Comparison of ENCODE assay signal across 22 mouse cellular contexts in the genomic region with DNA sequence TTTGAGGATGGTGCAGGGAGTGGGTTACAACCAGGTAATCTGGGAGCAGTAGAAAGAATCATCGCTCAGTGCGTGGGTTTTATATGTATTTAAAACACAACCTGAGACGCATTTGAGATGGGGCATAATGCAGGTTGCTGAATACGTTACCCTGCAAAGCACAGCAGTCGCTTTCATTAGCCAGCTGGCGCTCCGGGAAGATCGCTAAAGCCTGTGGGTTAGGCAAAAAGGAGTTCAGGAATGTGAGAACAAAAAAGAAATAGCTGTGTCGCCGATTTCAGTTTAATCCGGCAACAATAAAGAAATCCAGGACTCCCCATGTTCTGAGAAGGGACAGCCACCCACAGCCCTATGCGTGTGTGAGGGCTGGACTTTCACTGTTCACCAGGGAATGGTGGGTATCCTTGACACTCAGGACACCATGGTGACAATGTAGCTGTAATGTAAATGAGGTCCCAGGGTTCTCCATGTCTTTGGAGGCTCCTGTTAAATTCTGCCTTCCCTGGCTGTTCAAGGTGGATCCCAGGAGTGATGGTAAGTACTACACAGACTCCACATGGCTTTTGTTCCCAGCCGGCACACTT. TPM values are rescaled to one million over a fixed set of nuclear protein-coding genes. Genes with fewer than 3 reads are reported as not detected.
A peak's percentile ranks its signal among the peaks of the same experiment; 100 is the strongest.
DNase-seq lines count a peak whose midpoint lies in the region; ATAC-seq lines count a peak whose summit lies in the region.
"Had no signal": no experiment of that assay in that cellular context is flagged by ENCODE, and none has a peak within 500 bp of the region (broad histone marks: within the 10 kb centered on the region; RNA-seq: fewer than 3 reads in every experiment).

No protein-coding gene starts in this region.

- 0 out of 2 replicates have a peak, but pooled peaks cover 4% of the 10 kb centered on the region for H3K27me3 ChIP-seq in embryonic facial prominence, embryonic 14.5 days (replicated peaks; ENCODE audit: control insufficient read depth, insufficient read depth, low read length)
- peaks cover 15% of the 10 kb centered on the region for H3K27me3 ChIP-seq in embryonic facial prominence, embryonic 10.5 days (replicated peaks; ENCODE audit: low read depth, poor library complexity, severe bottlenecking)
- H3K27me3 ChIP-seq in hindbrain, embryonic 14.5 days (ENCODE audit: control insufficient read depth, insufficient read depth, low read length): no peaks in the 10 kb centered on the region
- H3K27me3 ChIP-seq in hindbrain, embryonic 12.5 days: 0 out of 2 replicates have a peak, but pooled peaks cover 4% of the 10 kb centered on the region
- H3K27me3 ChIP-seq in forebrain, embryonic 14.5 days (replicated peaks; ENCODE audit: control insufficient read depth, insufficient read depth, low read length): no peaks in the 10 kb centered on the region
- no peaks in the 10 kb centered on the region for H3K27me3 ChIP-seq in midbrain, embryonic 14.5 days (ENCODE audit: control insufficient read depth, insufficient read depth, low read length)
- H3K27me3 ChIP-seq: kidney, embryonic 15.5 days had no signal

- 42% methylated on average over 13 of the region's 13 CpGs for WGBS in embryonic facial prominence, embryonic 14.5 days
- WGBS in embryonic facial prominence, embryonic 10.5 days: 49% methylated on average over 13 of the region's 13 CpGs
- WGBS in hindbrain, embryonic 14.5 days: 31% methylated on average over 13 of the region's 13 CpGs
- WGBS in hindbrain, embryonic 12.5 days: 46% methylated on average over 13 of the region's 13 CpGs
- 8% methylated on average over 13 of the region's 13 CpGs for WGBS in forebrain, embryonic 14.5 days
- 10% methylated on average over 13 of the region's 13 CpGs for WGBS in midbrain, embryonic 14.5 days

- H3K27ac ChIP-seq in embryonic facial prominence, embryonic 14.5 days (replicated peaks; ENCODE audit: low read depth, low read length): no peak overlapping the region
- no peak overlapping the region for H3K27ac ChIP-seq in embryonic facial prominence, embryonic 10.5 days (replicated peaks)
- H3K27ac ChIP-seq in hindbrain, embryonic 14.5 days: no peak overlapping the region
- H3K27ac ChIP-seq in hindbrain, embryonic 12.5 days: no peak overlapping the region
- no peak overlapping the region for H3K27ac ChIP-seq in forebrain, embryonic 14.5 days (ENCODE audit: low read depth, low read length)
- H3K27ac ChIP-seq in midbrain, embryonic 14.5 days (replicated peaks; ENCODE audit: low read depth, low read length): no peak overlapping the region
- H3K27ac ChIP-seq: embryonic facial prominence, embryonic 12.5 days; heart, embryonic 13.5 days; kidney, embryonic 15.5 days had no signal

- no peaks in the 10 kb centered on the region for H3K36me3 ChIP-seq in embryonic facial prominence, embryonic 14.5 days (ENCODE audit: control insufficient read depth, insufficient read depth, low read length)
- no peaks in the 10 kb centered on the region for H3K36me3 ChIP-seq in embryonic facial prominence, embryonic 10.5 days (replicated peaks)
- H3K36me3 ChIP-seq in hindbrain, embryonic 14.5 days (replicated peaks; ENCODE audit: control insufficient read depth, insufficient read depth): no peaks in the 10 kb centered on the region
- H3K36me3 ChIP-seq in hindbrain, embryonic 12.5 days: no peaks in the 10 kb centered on the region
- no peaks in the 10 kb centered on the region for H3K36me3 ChIP-seq in forebrain, embryonic 14.5 days (ENCODE audit: control insufficient read depth, insufficient read depth, low read length)
- H3K36me3 ChIP-seq in midbrain, embryonic 14.5 days (ENCODE audit: control insufficient read depth, insufficient read depth, low read length): no peaks in the 10 kb centered on the region
- H3K36me3 ChIP-seq: embryonic facial prominence, embryonic 12.5 days; heart, embryonic 13.5 days; kidney, embryonic 15.5 days had no signal

- H3K4me3 ChIP-seq in embryonic facial prominence, embryonic 14.5 days (ENCODE audit: low read depth, low read length): no peak overlapping the region
- no peak overlapping the region for H3K4me3 ChIP-seq in embryonic facial prominence, embryonic 10.5 days
- H3K4me3 ChIP-seq in hindbrain, embryonic 14.5 days (replicated peaks; ENCODE audit: low read length): no peak overlapping the region
- no peak overlapping the region for H3K4me3 ChIP-seq in hindbrain, embryonic 12.5 days
- H3K4me3 ChIP-seq in forebrain, embryonic 14.5 days (ENCODE audit: low read depth, low read length): no peak overlapping the region
- no peak overlapping the region for H3K4me3 ChIP-seq in midbrain, embryonic 14.5 days (replicated peaks; ENCODE audit: low read depth, low read length)
- H3K4me3 ChIP-seq: embryonic facial prominence, embryonic 12.5 days; heart, embryonic 13.5 days; kidney, embryonic 15.5 days had no signal

- no peak overlapping the region for H3K9ac ChIP-seq in embryonic facial prominence, embryonic 14.5 days (ENCODE audit: low read depth, low read length)
- H3K9ac ChIP-seq in hindbrain, embryonic 14.5 days: no peak overlapping the region
- no peak overlapping the region for H3K9ac ChIP-seq in hindbrain, embryonic 12.5 days
- no peak overlapping the region for H3K9ac ChIP-seq in forebrain, embryonic 14.5 days (ENCODE audit: low read length)
- no peak overlapping the region for H3K9ac ChIP-seq in midbrain, embryonic 14.5 days (replicated peaks; ENCODE audit: low read length)
- H3K9ac ChIP-seq: embryonic facial prominence, embryonic 12.5 days; heart, embryonic 13.5 days; kidney, embryonic 15.5 days had no signal

- DNase-seq in embryonic facial prominence, embryonic 14.5 days (ENCODE audit: low spot score): no peak
- DNase-seq in embryonic facial prominence, embryonic 10.5 days (ENCODE audit: low spot score): no peak
- no peak for DNase-seq in hindbrain, embryonic 14.5 days (ENCODE audit: low spot score)
- peak; percentile 45 for DNase-seq in forebrain, embryonic 14.5 days (ENCODE audit: low spot score)
- peak; percentile 60 for DNase-seq in midbrain, embryonic 14.5 days
- DNase-seq in thymus, postnatal 4 days: no peak
- no peak for DNase-seq in frontal cortex, postnatal 10 days (ENCODE audit: low spot score in 2 of 2)
- DNase-seq: B cell, adult 2 months; gastrocnemius, postnatal 10 days; heart, adult 18-20 months; kidney, postnatal 4 days; lung, adult 18-20 months; lung, postnatal 36 days; right cerebral cortex, postnatal 14 days; spleen, adult 18-20 months; thymus, postnatal 36 days had no signal

- no peaks in the 10 kb centered on the region for H3K4me1 ChIP-seq in embryonic facial prominence, embryonic 14.5 days (ENCODE audit: control insufficient read depth, insufficient read depth, low read length)
- 0 out of 2 replicates have a peak, but pooled peaks cover 5% of the 10 kb centered on the region for H3K4me1 ChIP-seq in embryonic facial prominence, embryonic 10.5 days
- 0 out of 2 replicates have a peak, but pooled peaks cover 3% of the 10 kb centered on the region for H3K4me1 ChIP-seq in hindbrain, embryonic 14.5 days (replicated peaks; ENCODE audit: control insufficient read depth, insufficient read depth, low read length)
- H3K4me1 ChIP-seq in hindbrain, embryonic 12.5 days: 0 out of 2 replicates have a peak, but pooled peaks cover 3% of the 10 kb centered on the region
- peaks cover 8% of the 10 kb centered on the region; the same call in 1 of the 2 replicates for H3K4me1 ChIP-seq in forebrain, embryonic 14.5 days (ENCODE audit: control insufficient read depth, insufficient read depth, low read length)
- peaks cover 10% of the 10 kb centered on the region; the same call in 1 of the 2 replicates for H3K4me1 ChIP-seq in midbrain, embryonic 14.5 days (ENCODE audit: control insufficient read depth, insufficient read depth, low read length)
- H3K4me1 ChIP-seq: embryonic facial prominence, embryonic 12.5 days; heart, embryonic 13.5 days; kidney, embryonic 15.5 days had no signal

- ATAC-seq in embryonic facial prominence, embryonic 14.5 days (ENCODE audit: low read depth): peak; percentile 44; the same call in 1 of the 2 replicates
- ATAC-seq in hindbrain, embryonic 14.5 days (ENCODE audit: low FRiP score): no peak
- no peak for ATAC-seq in hindbrain, embryonic 12.5 days (ENCODE audit: low FRiP score)
- ATAC-seq in forebrain, embryonic 14.5 days: no peak
- no peak for ATAC-seq in midbrain, embryonic 14.5 days (ENCODE audit: low FRiP score, low TSS enrichment)
- ATAC-seq: intestine, embryonic 16.5 days had no signal

- no peak overlapping the region for H3K4me2 ChIP-seq in embryonic facial prominence, embryonic 14.5 days (ENCODE audit: low read depth, low read length)
- H3K4me2 ChIP-seq in hindbrain, embryonic 14.5 days (replicated peaks): peak overlapping the region; percentile 10; the same call in 1 of the 2 replicates
- no peak overlapping the region for H3K4me2 ChIP-seq in hindbrain, embryonic 12.5 days (replicated peaks)
- peak overlapping the region; percentile 21; the same call in 1 of the 2 replicates for H3K4me2 ChIP-seq in forebrain, embryonic 14.5 days (ENCODE audit: low read length)
- H3K4me2 ChIP-seq in midbrain, embryonic 14.5 days (ENCODE audit: low read length): peak overlapping the region; percentile 33
- H3K4me2 ChIP-seq: embryonic facial prominence, embryonic 12.5 days; heart, embryonic 13.5 days; kidney, embryonic 15.5 days; liver, embryonic 11.5 days had no signal

- H3K9me3 ChIP-seq in embryonic facial prominence, embryonic 14.5 days (ENCODE audit: control insufficient read depth, low read length): no peaks in the 10 kb centered on the region
- no peaks in the 10 kb centered on the region for H3K9me3 ChIP-seq in embryonic facial prominence, embryonic 10.5 days
- H3K9me3 ChIP-seq in hindbrain, embryonic 14.5 days (ENCODE audit: control insufficient read depth, low read length): no peaks in the 10 kb centered on the region
- H3K9me3 ChIP-seq in hindbrain, embryonic 12.5 days (replicated peaks): no peaks in the 10 kb centered on the region
- no peaks in the 10 kb centered on the region for H3K9me3 ChIP-seq in forebrain, embryonic 14.5 days (replicated peaks; ENCODE audit: control insufficient read depth, low read length)
- H3K9me3 ChIP-seq in midbrain, embryonic 14.5 days (ENCODE audit: control insufficient read depth, low read length): no peaks in the 10 kb centered on the region
- H3K9me3 ChIP-seq: embryonic facial prominence, embryonic 12.5 days; heart, embryonic 13.5 days; kidney, embryonic 15.5 days had no signal

RNA-seq across cellular contexts. Expression of a gene that starts 58.6 kb away (rescaled TPM):
- 10.4 and 13.5 TPM in 2 replicates for polyA plus RNA-seq in embryonic facial prominence, embryonic 14.5 days (2014; fragmentation: Nextera tagmentation; extraction: Ambion mirVana)
- polyA plus RNA-seq in embryonic facial prominence, embryonic 10.5 days (2016; fragmentation: Nextera tagmentation; extraction: Ambion mirVana): 14.9 and 15.3 TPM in 2 replicates
- 11.5 TPM in 2 replicates for polyA plus RNA-seq in hindbrain, embryonic 14.5 days (2014; fragmentation: Nextera tagmentation; extraction: Ambion mirVana)
- polyA plus RNA-seq in hindbrain, embryonic 12.5 days (2016; fragmentation: Nextera tagmentation; extraction: Ambion mirVana): 15.7 and 16.5 TPM in 2 replicates
- 9.2 and 10.8 TPM in 2 replicates for polyA plus RNA-seq in forebrain, embryonic 14.5 days (2014; fragmentation: Nextera tagmentation; extraction: Ambion mirVana)
- 9.7 and 16.6 TPM in 2 replicates for polyA plus RNA-seq in midbrain, embryonic 14.5 days (2014; fragmentation: Nextera tagmentation; extraction: Ambion mirVana)

Comparison
In these comparisons a context has a peak if more than half of its experiments do, and no peak if none do; other contexts are left out.
1. H3K4me2 ChIP-seq: peak in hindbrain, embryonic 14.5 days (single experiment), forebrain, embryonic 14.5 days (single experiment) and midbrain, embryonic 14.5 days (single experiment); none in embryonic facial prominence, embryonic 14.5 days (single experiment) and hindbrain, embryonic 12.5 days (single experiment).
2. DNase-seq: peak in forebrain, embryonic 14.5 days (single experiment) and midbrain, embryonic 14.5 days (single experiment); none in embryonic facial prominence, embryonic 14.5 days (single experiment), embryonic facial prominence, embryonic 10.5 days (single experiment), hindbrain, embryonic 14.5 days (single experiment), thymus, postnatal 4 days (single experiment) and frontal cortex, postnatal 10 days (0 of 2).